Mouse (Mus musculus): Measurements from ENCODE around the gene Gm21887. TPM values are rescaled to one million over a fixed set of nuclear protein-coding genes. Genes with fewer than 3 reads are reported as not detected.
"Not testable (repeated sequence)": the region's sequence is repeated elsewhere in the genome, so short reads cannot be mapped to it uniquely, and the experiment has no call there.

Gene Gm21887
- polyA plus RNA-seq (2014; fragmentation: Nextera tagmentation; extraction: Ambion mirVana) = 109 and 130 TPM in 2 replicates

- 68% methylated on average over 115 of the region's 118 CpGs for WGBS
- peak; percentile 88 for ATAC-seq (ENCODE audit: low FRiP score)
- not testable (repeated sequence) for H3K4me1 ChIP-seq (replicated peaks; ENCODE audit: control insufficient read depth, insufficient read depth, low read length); H3K27me3 ChIP-seq (ENCODE audit: control insufficient read depth, insufficient read depth, low read length)
- DNase-seq (ENCODE audit: low spot score) = peak; percentile 94
- Histone ChIP-seq H3K9me3 (ENCODE audit: control insufficient read depth, low read length) (peaks cover 44% of the 10 kb centered on the region), H3K27ac (peak within 1 kb of the TSS; percentile 76), H3K4me3 (replicated peaks; ENCODE audit: low read length) (peak within 1 kb of the TSS; percentile 42), H3K36me3 (replicated peaks; ENCODE audit: control insufficient read depth, insufficient read depth) (peaks cover 26% of the 10 kb centered on the region), H3K4me2 (replicated peaks) (peak within 1 kb of the TSS; percentile 39), H3K9ac (peak within 1 kb of the TSS; percentile 62)
Measured at GRCm38 (mm10) chrX:170009016-170009750, at the start of gene Gm21887. Gm21887 (plus strand) TSS chrX:170009659.

- Histone ChIP-seq H3K27me3 (ENCODE audit: control insufficient read depth, insufficient read depth, low read length) (peaks cover 11% of the 10 kb centered on the region), H3K27ac (no peak overlapping the region), H3K9me3 (ENCODE audit: control insufficient read depth, low read length) (peaks cover 6% of the 10 kb centered on the region; the same call in 1 of the 2 replicates), H3K36me3 (replicated peaks; ENCODE audit: control insufficient read depth, insufficient read depth) (no peaks in the 10 kb centered on the region), H3K4me3 (replicated peaks; ENCODE audit: low read length) (no peak overlapping the region), H3K4me1 (replicated peaks; ENCODE audit: control insufficient read depth, insufficient read depth, low read length) (no peaks in the 10 kb centered on the region), H3K9ac (no peak overlapping the region), H3K4me2 (replicated peaks) (no peak overlapping the region)
- no peak for ATAC-seq (ENCODE audit: low FRiP score)
- 96% methylated on average over 1 of the region's 1 CpGs for WGBS
- no peak for DNase-seq (ENCODE audit: low spot score)
Measured at GRCm38 (mm10) chrX:169969337-169969736, 40.1 kb upstream of the Gm21887 start.

- not testable (repeated sequence) for DNase-seq (ENCODE audit: low spot score); H3K9me3 ChIP-seq (ENCODE audit: control insufficient read depth, low read length); H3K4me2 ChIP-seq (replicated peaks); H3K4me1 ChIP-seq (replicated peaks; ENCODE audit: control insufficient read depth, insufficient read depth, low read length); H3K27me3 ChIP-seq (ENCODE audit: control insufficient read depth, insufficient read depth, low read length); H3K9ac ChIP-seq; H3K36me3 ChIP-seq (replicated peaks; ENCODE audit: control insufficient read depth, insufficient read depth); H3K27ac ChIP-seq; ATAC-seq (ENCODE audit: low FRiP score); H3K4me3 ChIP-seq (replicated peaks; ENCODE audit: low read length)
- WGBS = 86% methylated on average over 3 of the region's 3 CpGs
Measured at GRCm38 (mm10) chrX:169969765-169970164, 39.7 kb upstream of the Gm21887 start.

GRCm38 (mm10) chrX:169970546-169970945 is 38.9 kb upstream of the Gm21887 start:
- not testable (repeated sequence) for H3K4me1 ChIP-seq (replicated peaks; ENCODE audit: control insufficient read depth, insufficient read depth, low read length); H3K9ac ChIP-seq; ATAC-seq (ENCODE audit: low FRiP score); H3K9me3 ChIP-seq (ENCODE audit: control insufficient read depth, low read length); H3K27me3 ChIP-seq (ENCODE audit: control insufficient read depth, insufficient read depth, low read length); DNase-seq (ENCODE audit: low spot score); H3K36me3 ChIP-seq (replicated peaks; ENCODE audit: control insufficient read depth, insufficient read depth); H3K4me3 ChIP-seq (replicated peaks; ENCODE audit: low read length); H3K27ac ChIP-seq; H3K4me2 ChIP-seq (replicated peaks)
- 90% methylated on average over 7 of the region's 7 CpGs for WGBS

GRCm38 (mm10) chrX:169971562-169971961 is 37.9 kb upstream of the Gm21887 start:
- 90% methylated on average over 6 of the region's 6 CpGs for WGBS
- DNase-seq (ENCODE audit: low spot score) = not testable (repeated sequence)

GRCm38 (mm10) chrX:169972131-169972530 is 37.3 kb upstream of the Gm21887 start:
- H3K4me3 ChIP-seq (replicated peaks; ENCODE audit: low read length); H3K4me1 ChIP-seq (replicated peaks; ENCODE audit: control insufficient read depth, insufficient read depth, low read length); H3K4me2 ChIP-seq (replicated peaks); H3K9me3 ChIP-seq (ENCODE audit: control insufficient read depth, low read length); ATAC-seq (ENCODE audit: low FRiP score); H3K27ac ChIP-seq; H3K9ac ChIP-seq; H3K36me3 ChIP-seq (replicated peaks; ENCODE audit: control insufficient read depth, insufficient read depth); H3K27me3 ChIP-seq (ENCODE audit: control insufficient read depth, insufficient read depth, low read length): not testable (repeated sequence)
- WGBS = 80% methylated on average over 2 of the region's 2 CpGs
- peak; percentile 23 for DNase-seq (ENCODE audit: low spot score)

More at GRCm38 (mm10) chrX:169971562-169971961, 37.9 kb upstream of the Gm21887 start:
- not testable (repeated sequence) for H3K4me2 ChIP-seq (replicated peaks); ATAC-seq (ENCODE audit: low FRiP score); H3K36me3 ChIP-seq (replicated peaks; ENCODE audit: control insufficient read depth, insufficient read depth); H3K4me3 ChIP-seq (replicated peaks; ENCODE audit: low read length); H3K27me3 ChIP-seq (ENCODE audit: control insufficient read depth, insufficient read depth, low read length); H3K27ac ChIP-seq; H3K4me1 ChIP-seq (replicated peaks; ENCODE audit: control insufficient read depth, insufficient read depth, low read length); H3K9me3 ChIP-seq (ENCODE audit: control insufficient read depth, low read length); H3K9ac ChIP-seq

- not testable (repeated sequence) for H3K36me3 ChIP-seq (replicated peaks; ENCODE audit: control insufficient read depth, insufficient read depth); H3K9ac ChIP-seq; H3K4me2 ChIP-seq (replicated peaks); H3K9me3 ChIP-seq (ENCODE audit: control insufficient read depth, low read length); H3K4me3 ChIP-seq (replicated peaks; ENCODE audit: low read length); H3K4me1 ChIP-seq (replicated peaks; ENCODE audit: control insufficient read depth, insufficient read depth, low read length); H3K27me3 ChIP-seq (ENCODE audit: control insufficient read depth, insufficient read depth, low read length); ATAC-seq (ENCODE audit: low FRiP score); H3K27ac ChIP-seq
- DNase-seq (ENCODE audit: low spot score) = peak; percentile 26
- WGBS = 80% methylated on average over 6 of the region's 6 CpGs
Measured at GRCm38 (mm10) chrX:169972791-169973494, 36.5 kb upstream of the Gm21887 start.

- not testable (repeated sequence) for H3K9me3 ChIP-seq (ENCODE audit: control insufficient read depth, low read length)
Measured at GRCm38 (mm10) chrX:169973806-169974205, 35.7 kb upstream of the Gm21887 start.

GRCm38 (mm10) chrX:169974456-169974855 is 35.0 kb upstream of the Gm21887 start:
- DNase-seq (ENCODE audit: low spot score); H3K27me3 ChIP-seq (ENCODE audit: control insufficient read depth, insufficient read depth, low read length); H3K4me3 ChIP-seq (replicated peaks; ENCODE audit: low read length); ATAC-seq (ENCODE audit: low FRiP score); H3K4me2 ChIP-seq (replicated peaks); H3K9ac ChIP-seq; H3K36me3 ChIP-seq (replicated peaks; ENCODE audit: control insufficient read depth, insufficient read depth); H3K4me1 ChIP-seq (replicated peaks; ENCODE audit: control insufficient read depth, insufficient read depth, low read length); H3K9me3 ChIP-seq (ENCODE audit: control insufficient read depth, low read length); H3K27ac ChIP-seq: not testable (repeated sequence)
- WGBS = 72% methylated on average over 4 of the region's 4 CpGs

More at GRCm38 (mm10) chrX:169973806-169974205, 35.7 kb upstream of the Gm21887 start:
- H3K36me3 ChIP-seq (replicated peaks; ENCODE audit: control insufficient read depth, insufficient read depth); H3K27me3 ChIP-seq (ENCODE audit: control insufficient read depth, insufficient read depth, low read length); H3K27ac ChIP-seq; H3K4me1 ChIP-seq (replicated peaks; ENCODE audit: control insufficient read depth, insufficient read depth, low read length); H3K9ac ChIP-seq; H3K4me2 ChIP-seq (replicated peaks); DNase-seq (ENCODE audit: low spot score); ATAC-seq (ENCODE audit: low FRiP score); H3K4me3 ChIP-seq (replicated peaks; ENCODE audit: low read length): not testable (repeated sequence)
- 70% methylated on average over 3 of the region's 3 CpGs for WGBS

Measured in hindbrain, embryonic 14.5 days (tissue).